Mouse (Mus musculus) embryo, embryonic 10.5 days (tissue): ENCODE results near the gene Vps53.
A peak's percentile ranks its signal among the peaks of the same experiment; 100 is the strongest.
"Not testable (repeated sequence)": the region's sequence is repeated elsewhere in the genome, so short reads cannot be mapped to it uniquely, and the experiment has no call there.

Experiments
- DNase-seq: peaks from one replicate; pipeline ENCODE4 v3.0.0-alpha.2; 2015; ENCODE audit warnings: low spot score

Gene Vps53

DNA sequence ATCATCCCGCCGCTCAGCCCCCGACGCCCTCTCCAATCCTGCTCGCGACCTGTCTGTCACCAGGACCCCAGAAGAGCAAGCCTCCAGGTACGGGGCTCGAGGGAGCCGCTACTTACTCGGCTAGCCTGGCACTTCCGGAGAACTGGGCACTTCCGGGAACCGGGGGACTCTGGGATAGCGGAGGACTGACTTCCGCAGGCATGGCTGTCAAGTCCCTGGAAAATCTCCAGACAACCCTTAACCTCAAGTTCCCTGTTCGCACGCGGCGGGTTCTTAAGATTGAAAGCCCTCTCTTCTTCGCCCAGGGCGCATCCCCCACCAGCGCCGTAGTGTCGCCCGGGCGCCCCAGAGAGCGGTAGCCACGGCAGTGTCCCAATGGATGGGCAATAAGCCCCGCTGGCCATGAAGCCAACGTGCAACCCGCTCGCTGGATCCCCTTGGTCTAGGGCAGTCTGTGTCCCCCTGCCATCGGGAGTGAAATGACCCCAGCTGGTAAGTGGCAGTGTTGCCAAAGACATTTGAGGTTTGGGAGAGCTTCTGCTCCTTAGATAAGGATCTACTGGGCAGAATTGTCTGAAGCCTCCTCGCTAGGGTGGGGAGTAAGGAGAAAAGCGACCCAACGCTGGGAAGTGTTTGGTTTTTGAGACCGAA lies at the start of gene Vps53, which contains the start of gene Fam57a:
Gene Vps53 (minus strand): TSS at position 153 of the 651 bp plus-strand sequence.
Gene Fam57a (plus strand): TSS at position 177 of the 651 bp plus-strand sequence.
- peak; percentile 88 for DNase-seq

DNA sequence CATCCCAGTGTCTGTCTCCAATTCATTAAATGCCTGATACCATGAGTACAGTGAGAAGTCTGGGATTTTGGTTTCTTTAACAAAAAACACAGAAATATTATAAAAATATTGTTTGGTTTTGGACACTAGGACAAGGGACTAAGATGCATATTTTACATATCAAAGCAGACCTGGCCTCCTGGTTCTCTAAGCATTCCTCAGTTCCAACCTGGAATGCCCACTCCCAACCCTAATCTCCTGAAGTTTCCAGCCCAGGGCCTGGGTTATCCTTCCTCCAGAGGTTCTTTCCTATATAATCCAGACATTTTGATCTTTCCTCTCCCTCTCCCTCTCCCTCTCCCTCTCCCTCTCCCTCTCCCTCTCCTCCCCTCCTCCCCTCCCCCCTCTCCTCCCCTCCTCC lies 45.6 kb upstream of the Vps53 start:
- DNase-seq: no peak

GRCm38 (mm10) chr11:76224631-76225030 lies 45.2 kb upstream of the Vps53 start:
- no peak for DNase-seq

GRCm38 (mm10) chr11:76217390-76217800 lies 37.9 kb upstream of the Vps53 start, which contains the start of the genes Dbil5 and Gemin4:
TSS of gene Dbil5 (plus strand) at chr11:76217608.
TSS of gene Gemin4 (minus strand) at chr11:76217664.
- peak; percentile 99 for DNase-seq

GRCm38 (mm10) chr11:76216681-76217389 lies 37.4 kb upstream of the Vps53 start:
- DNase-seq: peak; percentile 72

DNA sequence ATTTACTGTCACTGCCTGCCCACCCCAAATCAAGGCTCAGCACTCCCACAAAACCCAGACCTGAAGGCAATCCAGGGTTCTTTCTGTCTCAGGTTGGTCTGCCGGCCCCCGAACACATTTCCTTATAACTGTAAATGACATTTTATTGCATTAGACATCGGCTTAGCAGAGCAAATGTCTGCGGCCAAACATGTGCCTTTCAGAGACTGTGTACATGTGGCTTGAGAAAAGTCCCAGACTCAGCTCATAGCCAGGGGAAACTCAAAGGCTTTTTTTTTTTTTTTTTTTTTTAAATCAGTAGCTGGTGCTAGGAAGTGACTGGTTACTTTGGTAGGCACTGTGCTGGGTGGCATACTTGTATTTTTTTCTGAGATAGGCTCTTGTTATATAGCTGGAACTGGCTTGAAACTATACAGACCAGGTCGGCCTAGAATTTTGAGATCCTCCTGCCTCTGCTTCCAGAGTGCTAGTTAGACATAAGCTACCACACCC lies 36.6 kb upstream of the Vps53 start:
- DNase-seq: no peak

DNA sequence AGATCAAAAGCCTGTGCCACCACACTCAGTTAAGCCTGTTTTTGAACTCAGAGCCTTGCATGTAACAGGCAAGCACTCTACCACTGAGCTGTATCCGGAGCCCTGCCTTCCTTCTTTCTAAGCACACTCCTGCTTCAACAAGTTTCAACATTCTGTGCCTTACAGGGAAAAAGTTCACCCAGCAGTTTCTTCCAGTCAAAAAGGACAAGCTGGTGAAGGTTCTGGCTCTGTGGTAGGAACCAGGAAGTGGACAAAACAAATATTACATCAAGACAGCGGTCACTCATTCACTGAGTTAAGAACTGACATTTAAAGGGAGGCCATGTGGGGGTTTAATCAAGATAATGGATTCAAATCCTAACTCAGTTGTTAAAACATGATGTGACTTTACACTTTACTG lies 35.6 kb upstream of the Vps53 start:
- DNase-seq: no peak

DNA sequence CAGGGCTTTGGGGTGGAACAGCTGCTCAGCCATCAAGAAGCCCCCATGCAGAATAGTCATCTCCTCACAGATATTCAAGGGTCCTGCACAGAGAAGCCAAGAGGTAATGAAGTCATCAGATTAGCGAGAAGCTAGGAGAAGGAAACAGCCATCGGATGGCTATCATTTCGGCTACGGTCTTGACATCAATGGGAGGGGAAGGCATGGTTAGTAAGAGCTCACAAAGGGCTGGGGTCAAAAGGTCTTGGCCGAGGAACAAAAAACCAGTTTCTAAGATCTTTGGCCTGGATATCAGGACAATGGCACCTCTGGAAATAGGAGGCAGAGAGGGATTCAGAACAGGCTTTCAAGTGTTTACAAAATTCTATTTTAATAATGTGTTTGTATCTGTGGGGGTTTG lies 34.4 kb upstream of the Vps53 start:
- peak; percentile 52 for DNase-seq

DNA sequence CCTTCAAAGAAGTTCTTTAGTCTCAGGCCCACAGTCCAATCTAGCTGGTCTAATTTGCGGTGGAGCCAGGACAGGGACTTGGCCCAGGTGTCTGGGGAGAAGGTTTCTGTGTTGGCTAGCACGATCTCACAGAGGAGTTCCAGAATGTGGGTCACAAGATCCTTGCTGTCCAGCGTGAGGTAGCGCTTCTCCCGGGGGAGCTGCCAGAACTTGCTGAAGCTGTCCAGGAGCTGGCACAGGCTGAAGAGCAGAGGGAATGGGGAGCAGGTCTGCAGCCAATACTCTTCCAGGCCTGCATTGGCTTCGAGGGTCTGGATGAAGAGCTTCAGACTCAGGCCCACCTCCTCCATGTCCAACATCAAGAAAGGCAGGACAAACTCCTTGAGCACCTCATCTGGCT lies 32.1 kb upstream of the Vps53 start:
- DNase-seq: not testable (repeated sequence)

- no peak for DNase-seq
Measured at GRCm38 (mm10) chr11:76210228-76210985, 31.0 kb upstream of the Vps53 start.

GRCm38 (mm10) chr11:76206793-76207192 lies 27.3 kb upstream of the Vps53 start:
- DNase-seq: no peak

DNA sequence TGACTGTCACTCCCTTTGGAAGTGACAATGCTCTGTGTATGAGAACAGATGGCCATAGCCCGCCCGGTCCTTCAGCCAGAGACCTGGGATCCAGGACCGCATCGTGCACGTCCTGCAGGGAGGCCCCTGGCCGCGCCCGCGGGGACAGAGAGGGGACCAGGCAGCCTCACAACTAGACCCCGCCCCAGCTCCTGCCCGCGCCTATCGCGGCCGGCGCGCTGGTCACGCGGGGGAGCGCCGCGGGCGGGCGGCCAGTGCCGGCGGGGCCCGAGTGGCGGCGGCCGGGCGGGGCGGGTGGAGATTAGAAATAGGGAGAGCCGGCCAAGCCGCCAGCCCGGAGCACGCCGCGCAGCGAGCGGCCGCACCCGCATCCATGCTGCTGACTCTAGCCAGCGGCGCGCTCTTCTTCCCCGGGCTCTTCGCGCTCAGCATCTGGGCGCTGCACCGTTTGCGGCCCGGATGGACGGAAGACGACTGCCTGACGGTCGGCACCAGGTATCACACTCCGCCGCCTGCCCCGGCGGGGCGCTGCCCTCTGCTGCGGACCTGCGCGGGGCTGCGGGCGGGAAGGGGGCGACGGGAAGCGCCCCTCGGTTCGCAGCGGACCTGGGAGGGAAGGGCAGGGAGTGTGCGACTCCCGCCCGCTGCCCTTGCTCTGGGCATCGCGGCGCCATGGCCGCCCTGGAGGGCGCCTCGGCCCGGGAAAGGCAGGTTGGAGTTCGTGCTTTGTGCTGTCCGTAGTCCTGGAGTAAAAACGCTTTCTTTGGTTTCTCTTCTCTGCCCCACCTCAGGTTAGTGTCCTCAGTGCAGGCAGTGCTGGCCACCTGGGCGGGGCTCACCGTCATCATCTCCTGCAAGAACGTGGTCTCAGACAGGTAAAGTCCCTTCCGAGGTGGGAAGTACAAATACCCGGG lies 22.6 kb upstream of the Vps53 start:
- peak; percentile 87 for DNase-seq

DNA sequence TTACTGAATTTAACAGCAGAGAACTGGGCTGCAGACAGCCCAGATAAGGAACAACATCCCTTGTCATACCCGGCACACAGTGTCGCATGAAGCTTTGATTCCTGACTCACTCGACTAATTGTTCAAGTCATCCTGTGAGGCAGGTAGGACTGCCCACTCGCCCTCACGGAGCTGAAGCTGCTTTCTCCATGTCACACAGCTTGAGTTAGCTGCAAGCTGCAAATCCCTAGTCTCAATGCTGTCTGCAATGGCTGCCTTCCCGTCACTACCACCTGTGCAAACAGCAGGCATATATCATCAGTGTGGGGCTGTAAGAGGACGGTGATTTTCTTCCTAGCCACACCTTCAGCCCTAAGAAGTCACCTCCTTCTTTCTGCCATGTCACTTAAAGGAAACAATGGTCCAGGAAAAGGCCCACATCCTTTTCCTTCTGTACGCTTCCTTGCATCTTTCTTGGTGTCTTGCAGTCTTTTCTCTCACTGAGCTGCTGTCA lies 17.6 kb upstream of the Vps53 start:
- DNase-seq: no peak

DNA sequence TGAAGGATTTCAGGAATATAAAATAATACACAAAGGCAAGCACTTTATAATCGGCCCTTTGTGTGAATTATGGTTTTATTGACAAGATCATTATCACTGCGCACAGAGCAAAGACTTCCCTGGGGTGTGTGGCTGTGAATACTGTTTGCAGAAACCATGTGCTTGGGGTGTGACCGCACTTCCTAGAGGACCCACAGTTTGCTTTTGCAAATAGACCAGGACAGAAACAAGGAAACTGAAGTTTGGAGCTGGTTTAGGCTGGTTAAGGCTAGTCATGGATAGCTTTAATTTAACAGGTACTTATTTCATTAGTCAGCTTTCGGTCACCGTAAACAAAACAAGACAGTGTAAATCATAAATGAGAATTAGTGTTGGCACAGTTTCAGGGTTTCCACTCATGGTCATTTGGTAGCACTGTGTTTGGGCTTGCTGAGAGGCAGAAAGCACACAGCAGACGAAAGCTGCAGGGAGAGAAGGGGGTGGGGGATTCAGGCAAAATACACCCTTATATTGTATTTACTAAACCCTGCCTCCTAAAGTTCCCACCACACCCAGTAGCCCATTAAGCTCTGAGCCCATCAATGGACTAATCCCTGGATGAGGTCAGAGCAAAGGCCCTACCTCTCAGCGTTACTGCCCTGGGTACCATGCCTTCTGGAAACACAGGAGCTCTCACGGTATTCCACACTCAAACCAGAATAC lies 17.0 kb upstream of the Vps53 start:
- no peak for DNase-seq

DNA sequence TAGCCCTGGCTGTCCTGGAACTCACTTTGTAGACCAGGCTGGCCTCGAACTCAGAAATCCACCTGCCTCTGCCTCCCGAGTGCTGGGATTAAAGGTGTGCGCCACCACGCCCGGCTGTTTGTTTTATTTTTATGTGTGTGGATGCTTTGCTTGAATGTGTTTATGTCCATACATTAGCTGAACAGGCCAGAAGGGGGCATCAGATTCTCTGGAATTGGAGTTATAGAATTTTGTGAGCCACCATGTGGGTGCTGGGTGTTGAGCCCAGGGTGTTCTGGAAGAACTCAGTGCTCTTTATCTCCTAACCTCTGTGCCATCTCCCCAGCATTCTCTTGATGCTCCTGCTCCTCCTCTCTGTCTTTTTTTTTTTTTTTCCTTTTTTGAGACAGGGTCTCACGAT lies 7.5 kb upstream of the Vps53 start:
- no peak for DNase-seq

GRCm38 (mm10) chr11:76183745-76184144 lies 4.3 kb upstream of the Vps53 start:
- DNase-seq: no peak

- no peak for DNase-seq
Measured at GRCm38 (mm10) chr11:76180146-76180540, 696 bp upstream of the Vps53 start.

- peak; percentile 58 for DNase-seq
Measured at GRCm38 (mm10) chr11:76178726-76179494, 537 bp downstream of the Vps53 start.

GRCm38 (mm10) chr11:76170207-76170606 lies 9.2 kb downstream of the Vps53 start:
- no peak for DNase-seq

DNA sequence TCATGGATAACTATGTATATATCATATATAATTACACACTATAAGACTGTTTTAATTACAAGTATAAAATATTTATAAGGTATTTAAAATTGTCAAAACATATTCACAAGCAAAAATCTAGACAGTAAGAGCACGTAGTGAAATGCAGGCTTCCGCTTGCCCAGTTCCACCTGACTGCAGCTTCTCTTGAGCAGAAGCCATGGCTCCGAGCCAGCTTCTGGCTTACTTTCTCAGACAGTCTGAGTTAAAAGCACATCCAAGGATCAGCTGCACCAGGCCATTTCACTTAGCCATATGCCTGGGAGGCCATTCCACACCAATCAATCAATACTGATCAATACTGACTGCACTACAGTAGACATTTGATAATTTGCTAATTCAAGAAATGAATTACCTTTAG lies 10.5 kb downstream of the Vps53 start:
- no peak for DNase-seq
